Mouse (Mus musculus): ENCODE measurements at regions not wholly inside any gene's neighbourhood (a gene's known extent, or its start where the extent isn't known, plus 50 kb on each side); places are given as distances from the start of the nearest gene placed in this dataset.

DNA sequence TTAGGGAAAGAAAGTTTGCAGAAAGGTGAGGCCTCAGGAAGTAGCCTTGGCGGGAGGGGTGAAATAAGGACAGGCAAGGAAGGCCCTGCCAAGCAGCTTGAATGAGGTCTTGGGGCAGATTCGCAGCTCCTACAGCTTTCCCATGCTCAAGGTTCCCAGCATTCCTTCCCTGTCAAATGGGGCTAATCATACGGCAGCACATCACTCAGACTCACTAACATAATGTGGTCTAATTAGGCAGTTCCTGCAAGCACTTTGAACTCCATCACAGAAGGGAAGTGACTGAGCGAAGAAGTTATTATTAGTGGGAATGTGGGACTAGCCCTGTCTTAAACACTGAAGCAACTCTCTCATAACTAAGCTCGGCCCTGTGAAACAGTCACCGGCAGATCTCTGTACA lies 87.1 kb upstream of the Gm10260 start:
- no peak for DNase-seq

DNA sequence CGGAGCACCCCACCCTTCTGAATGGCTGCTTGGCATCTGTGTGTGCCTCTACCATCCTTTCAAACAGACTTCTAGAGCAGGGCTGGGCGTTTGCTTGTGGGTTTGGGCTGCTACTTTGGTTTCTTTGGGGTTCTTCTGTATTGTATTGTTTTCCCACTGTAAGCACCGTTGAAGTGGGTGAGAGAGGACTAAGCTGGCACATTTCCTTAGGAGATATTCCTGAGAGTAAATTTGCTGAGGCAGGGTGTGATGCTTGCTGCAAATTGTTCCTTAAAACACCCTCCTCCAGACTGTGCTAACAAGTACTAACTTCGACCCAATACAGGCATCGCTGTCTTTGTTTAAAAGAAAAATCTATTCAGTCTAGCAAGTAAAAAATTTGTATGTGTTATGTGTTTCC lies 84.7 kb upstream of the Gm10260 start:
- DNase-seq: no peak

DNA sequence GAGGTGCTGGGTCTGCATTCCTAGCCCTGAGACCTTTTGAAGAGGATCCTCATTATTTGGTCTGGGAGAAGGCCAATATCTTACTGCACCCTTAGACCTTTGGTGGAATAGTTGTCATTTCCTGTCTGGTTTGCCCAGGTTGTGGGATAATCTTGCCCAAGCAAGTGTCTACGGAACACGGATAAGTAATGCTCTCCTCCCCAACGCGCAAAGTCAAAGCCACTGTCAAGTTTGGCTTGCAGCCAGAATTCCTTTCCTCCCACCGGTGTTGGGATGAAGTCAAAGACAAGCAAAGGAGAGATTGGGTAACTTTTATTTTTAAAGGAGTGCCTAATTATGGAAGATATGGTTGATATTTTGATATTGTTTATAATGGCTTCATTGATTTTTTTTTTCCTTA lies 82.4 kb upstream of the Gm10260 start:
- no peak for DNase-seq

DNA sequence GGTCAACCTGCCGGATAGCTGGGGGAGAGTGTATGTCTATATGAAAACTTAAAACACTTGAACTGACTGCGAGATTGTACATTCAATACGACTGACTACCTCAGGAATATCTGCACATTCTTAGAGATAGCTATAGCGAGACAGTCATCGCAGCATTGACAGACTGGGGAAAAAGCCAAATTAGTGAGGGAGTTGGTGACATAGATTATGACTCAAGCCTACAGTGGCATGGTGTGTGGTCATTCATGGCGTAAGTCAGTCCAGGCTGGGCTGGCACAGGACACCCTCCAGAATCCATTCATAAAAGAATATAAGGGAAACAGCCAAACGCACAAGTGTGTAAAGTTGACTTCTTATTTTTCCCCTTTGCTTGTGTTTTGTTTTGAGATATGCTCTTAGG lies 81.1 kb upstream of the Gm10260 start:
- no peak for DNase-seq

DNA sequence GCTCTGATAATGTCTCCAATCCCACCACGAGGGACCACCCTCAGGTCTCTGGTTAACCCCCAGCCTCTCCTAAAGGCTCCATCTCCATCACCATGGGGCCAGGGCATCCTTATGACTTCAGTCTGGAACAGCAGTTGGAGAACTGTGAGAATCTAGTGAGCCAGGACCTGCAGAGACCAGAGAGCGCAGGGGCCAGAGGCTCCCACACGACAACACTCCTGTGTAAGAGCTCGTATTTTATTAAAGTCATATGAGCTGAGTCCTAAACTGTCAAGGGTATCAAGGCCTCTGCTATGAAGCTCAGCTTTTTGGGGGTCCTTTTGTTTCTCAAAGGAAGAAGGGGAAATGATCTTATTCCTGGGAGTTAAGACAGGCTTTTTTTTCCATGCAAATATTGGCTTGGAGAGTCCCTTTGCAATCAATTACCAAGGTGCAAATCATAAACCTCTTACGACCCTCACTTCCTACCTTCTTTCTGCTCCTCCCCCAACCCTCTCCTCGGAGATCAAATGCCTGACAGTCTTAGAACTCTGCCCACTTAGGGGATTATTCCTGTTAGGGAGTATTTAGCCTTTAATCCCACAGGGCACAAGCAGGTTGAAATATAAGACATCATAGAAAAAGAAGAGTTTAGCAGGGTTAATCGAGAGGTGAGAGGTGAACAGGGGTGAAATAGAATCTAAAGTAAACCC lies 79.3 kb upstream of the Gm10260 start:
- no peak for DNase-seq

DNA sequence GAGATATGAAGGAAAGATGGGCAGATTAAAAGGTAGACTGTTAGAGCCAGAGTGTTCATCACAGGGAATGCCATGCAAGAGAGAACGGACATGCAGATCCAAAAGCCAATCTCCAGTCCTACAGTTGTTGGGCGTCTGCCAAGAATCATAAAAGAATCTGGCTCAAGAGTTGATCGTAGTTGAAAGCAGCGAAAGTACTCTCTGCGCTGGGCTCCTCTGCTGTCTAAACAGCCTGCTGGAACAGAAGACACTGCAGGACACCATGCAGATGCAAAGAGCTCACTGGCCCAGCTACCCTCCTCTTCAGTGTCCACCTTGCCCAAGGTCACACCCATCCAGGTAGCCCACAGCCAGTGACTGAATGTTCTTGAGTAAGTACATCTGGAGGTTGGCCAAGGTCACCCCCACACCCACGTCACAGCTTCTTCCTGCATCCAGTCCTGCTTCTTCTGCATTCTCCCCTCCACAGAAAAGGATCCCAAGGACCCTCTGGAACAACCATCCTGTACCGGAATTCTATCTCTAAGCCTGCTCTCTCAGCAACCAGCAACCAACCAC lies 77.1 kb upstream of the Gm10260 start:
- DNase-seq: peak; percentile 22

DNA sequence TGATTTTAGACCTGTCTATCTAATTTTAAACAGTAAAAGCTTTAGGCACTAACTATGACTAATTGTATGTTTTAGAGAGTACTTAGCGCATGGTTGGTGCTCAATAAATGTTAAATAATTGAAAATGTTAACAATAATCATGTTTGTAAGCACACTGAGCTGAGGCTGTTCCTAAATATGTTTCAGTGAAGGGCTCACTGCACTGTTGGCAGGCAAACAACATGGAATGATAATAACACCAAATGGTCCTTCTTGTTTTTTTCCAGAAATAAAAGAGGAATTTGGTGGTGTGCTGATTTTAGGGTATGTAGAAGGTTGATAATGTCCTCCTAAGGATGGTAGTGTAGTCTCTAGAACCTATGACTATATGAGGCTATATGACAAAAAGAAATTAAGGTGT lies 72.0 kb upstream of the Gm10260 start:
- no peak for DNase-seq

DNA sequence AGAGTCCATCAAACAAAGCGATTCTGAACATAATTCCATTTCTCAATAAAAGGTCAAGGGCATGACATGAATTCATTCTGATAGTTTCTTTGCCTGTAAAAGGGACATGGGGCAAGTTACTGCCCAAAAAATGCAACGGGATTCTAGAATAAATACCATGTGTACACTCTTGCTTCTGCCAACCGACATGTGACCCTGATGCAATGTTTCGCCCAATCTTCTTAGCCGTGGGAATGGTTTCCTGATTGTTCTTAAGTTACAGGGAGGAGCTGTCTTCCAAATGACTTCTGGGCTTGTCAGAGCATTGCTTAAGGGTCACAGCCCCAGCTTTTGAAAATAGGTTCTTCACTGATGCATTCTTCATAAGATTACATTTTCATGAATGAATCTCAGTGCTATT lies 71.4 kb upstream of the Gm10260 start:
- DNase-seq: no peak

DNA sequence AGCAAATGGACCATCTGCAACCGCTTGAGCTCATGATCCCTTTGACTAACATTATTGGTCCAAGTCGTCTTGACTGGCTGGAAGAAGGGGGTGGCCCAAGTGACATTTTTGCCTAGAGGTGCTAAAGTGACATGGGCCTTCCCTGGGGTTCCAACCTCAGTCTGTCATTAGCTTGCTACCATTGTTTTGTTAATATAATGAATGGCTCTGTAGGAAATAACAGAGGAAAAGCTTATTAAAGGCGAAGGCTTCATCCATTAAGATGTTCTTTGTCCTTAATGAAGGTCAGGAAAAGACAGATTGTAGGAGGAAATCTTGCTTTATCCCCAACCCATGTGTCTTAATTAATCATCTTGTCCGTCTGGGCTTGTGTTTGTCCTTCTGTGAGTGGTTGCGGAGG lies 69.1 kb upstream of the Gm10260 start:
- no peak for DNase-seq

DNA sequence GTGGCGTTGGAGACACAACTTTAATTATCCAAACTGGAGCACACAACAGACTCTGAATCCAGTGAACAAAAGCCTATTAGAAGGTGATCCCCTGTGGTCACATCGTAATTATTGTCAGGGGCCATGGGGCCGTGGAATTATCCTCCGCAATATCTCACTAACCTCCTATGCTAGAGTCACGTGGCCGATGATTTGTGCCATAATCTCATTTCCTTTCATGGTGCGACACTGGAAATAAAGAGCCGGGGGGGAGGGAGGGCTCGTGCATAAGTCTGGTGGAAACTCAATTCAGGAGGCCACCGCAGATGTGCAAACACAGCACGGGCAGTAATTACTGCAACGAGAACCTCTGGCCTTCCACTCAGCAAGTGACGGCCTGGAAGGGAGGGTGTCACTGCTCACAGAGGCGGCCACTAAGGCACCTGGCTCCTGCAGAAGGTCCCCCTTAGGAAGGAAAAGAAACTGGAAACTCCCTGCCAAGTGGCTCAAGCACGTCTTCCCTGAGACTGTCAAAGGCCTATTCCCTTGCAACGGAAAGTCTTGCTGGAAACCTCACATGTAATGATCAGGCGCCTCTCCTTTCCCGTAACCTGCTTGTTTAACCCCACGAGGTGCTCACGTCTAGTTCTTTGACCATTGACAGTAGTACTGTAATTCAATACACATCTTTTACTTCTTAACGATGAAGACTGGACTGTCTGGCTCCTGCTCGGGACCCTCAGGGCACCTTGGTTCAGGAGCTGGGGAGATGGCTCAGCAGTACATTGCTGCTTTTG lies 65.6 kb upstream of the Gm10260 start:
- DNase-seq: no peak

DNA sequence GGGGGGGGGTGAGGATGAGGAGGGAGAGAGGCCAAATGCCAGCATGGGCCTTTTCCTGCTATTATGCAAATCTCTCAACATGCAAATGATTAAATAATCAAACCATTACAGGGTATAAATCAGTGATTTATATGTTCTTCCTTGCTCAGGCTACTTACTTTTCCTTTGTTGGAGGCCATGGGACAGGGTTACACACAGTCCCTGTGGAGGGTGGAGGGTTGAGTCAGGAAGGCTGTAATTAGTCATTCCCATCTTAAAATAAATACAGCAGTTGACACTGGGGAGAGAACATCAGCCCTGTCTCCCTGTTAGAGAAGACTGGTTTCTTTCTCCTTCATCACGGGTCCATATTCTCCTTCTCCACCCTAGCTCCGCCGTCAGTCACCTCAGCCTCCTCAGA lies 64.9 kb upstream of the Gm10260 start:
- DNase-seq: no peak

DNA sequence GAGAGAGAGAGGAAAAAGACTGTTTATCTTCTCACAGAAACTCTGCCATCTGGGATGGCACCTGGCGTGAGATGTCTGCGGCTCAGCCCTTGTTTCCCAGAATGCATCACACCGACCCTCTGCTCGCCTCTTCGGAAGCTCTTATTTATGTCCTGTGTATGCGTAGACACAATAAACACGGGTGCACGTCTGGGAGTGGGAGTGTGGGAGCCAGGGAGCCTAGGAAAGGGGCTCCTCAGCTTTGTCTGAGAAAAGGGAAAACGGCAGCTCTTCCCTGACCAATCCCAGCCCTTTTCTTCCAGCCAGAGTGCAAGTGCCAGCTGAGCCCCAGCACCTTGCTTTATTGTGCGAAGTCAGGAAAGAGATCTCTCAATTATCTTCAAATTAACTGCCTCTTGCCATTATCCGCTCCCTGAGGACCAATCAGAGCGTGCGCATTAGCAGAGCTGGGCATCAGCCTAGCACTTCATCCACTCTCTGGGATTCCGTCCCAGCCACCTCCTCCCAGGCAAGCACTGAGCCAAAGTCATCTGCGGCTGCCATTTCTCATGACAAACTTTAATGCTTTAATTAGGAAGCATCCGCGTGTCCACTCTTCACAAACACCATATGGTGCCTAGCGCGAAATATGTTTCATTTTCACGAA lies 63.8 kb upstream of the Gm10260 start:
- DNase-seq: no peak

DNA sequence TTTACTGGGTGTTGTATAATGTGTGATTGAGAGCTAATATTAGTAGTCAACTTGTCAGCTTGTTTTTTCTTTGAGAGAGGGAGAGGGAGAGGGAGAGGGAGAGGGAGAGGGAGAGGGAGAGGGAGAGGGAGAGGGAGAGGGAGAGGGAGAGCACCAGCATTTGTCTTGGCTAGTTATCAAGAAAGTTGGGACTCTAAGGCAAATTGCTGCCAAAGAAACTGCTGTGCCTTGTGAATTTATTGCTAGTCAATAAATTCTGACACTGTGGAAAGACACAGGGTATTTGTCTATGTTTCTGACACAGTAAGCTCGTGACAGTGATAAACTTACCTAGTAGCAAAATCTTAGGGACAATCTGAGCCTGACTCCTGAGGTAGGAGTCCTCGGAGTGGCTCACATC lies 61.2 kb upstream of the Gm10260 start:
- no peak for DNase-seq

DNA sequence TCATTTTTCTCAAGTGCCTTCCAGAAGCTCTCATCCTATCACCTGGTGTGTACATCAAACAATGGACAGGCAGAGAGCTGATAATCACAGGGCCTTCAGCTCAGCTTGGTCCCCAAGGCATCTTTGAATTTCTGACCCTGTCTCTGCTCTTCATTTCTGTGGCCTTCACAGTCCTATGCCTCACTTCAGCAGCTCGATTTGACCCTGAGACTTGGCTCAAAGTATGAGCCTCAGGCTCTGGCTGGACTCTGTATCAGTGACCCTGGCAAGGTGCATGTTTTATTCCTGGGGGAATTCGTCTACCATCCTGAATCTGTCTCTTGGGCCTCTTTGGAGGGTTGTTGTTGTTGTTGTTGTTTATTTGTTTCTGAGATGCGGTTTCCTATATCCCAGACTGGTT lies 60.6 kb upstream of the Gm10260 start:
- no peak for DNase-seq

DNA sequence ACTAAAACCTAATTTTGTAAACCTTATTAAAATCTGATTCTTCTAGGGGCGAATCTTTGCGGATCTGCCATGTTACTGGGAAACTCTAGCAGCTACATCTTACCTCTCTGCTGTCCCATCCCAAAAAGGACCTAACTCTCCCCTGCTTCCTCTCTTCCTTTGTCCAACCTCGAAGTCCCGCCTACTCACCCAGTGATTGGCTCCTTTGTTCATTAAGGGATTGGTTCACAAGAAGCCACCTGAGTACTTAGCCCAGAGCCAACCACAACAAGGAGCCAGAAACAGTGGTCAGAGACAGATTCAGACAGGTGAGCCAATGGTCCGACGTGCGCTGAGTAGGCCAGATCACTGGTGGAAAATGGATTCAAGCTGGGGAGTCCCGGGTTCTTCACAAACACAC lies 60.0 kb upstream of the Gm10260 start:
- DNase-seq: no peak

DNA sequence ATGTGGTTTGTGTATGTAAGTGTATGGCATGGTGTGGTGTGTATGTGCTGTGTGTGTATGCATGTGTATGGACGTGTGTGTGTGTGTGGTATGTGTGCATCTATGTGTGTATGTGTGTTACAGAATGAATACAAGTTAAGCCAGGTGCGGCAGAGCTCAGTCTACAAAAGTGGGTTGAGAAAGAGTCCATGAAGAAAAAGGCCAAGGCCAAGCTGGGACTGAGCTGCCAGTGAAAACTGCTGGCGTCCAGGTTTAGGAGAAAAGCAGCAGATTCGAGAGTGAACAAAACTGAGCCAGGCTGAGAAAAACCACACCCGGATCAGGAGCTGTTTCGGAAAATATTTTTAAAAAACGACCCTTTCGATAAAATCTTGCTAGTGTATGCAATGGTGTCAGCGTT lies 58.6 kb upstream of the Gm10260 start:
- DNase-seq: no peak

DNA sequence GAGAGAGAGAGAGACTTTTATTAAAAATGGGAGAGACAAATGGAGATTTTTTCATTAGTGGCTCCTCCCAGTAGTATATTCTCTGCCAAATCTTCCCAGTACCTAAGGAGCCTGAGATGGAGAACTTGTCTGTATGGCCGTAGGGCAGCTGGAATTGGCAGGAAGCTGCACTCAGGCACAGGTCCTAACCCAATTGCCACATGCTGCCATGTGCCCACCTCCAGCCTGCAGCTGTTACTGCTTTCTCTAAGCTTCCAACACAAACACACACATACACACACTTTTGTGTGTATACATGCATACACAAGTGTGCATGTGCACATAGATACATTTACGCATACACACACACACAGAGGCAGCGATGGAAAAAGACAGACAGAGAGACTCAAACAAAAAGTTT lies 56.5 kb upstream of the Gm10260 start:
- no peak for DNase-seq

All from kidney, adult 18-20 months (tissue).